Mouse (Mus musculus) adipocyte (in vitro differentiated cells): ENCODE measurements around the gene Olfr801.

ENCODE experiments used
- DNase-seq: peaks from one replicate; pipeline ENCODE4 v3.0.0-alpha.2; 2016; ENCODE audit warnings: low spot score

The Olfr801 gene

GRCm38 (mm10) chr10:129673765-129674164 is at the start of gene Olfr801:
Gene Olfr801 (minus strand): TSS chr10:129673865.
- DNase-seq: no peak

GRCm38 (mm10) chr10:129702910-129703309 is 29.2 kb upstream of the Olfr801 start, which contains the start of gene Olfr804:
Gene Olfr804 (plus strand): TSS chr10:129703210.
- no peak for DNase-seq

- no peak for DNase-seq
Observed at GRCm38 (mm10) chr10:129694186-129694585, 20.5 kb upstream of the Olfr801 start, which contains the start of gene Olfr803. Gene Olfr803 (minus strand): TSS chr10:129694286.

GRCm38 (mm10) chr10:129688069-129688468 is 14.4 kb upstream of the Olfr801 start, which contains the start of gene Olfr802:
Gene Olfr802 (minus strand): TSS chr10:129688169.
- no peak for DNase-seq

GRCm38 (mm10) chr10:129657394-129657793 is 16.3 kb downstream of the Olfr801 start, which contains the start of gene Olfr800:
Gene Olfr800 (plus strand): TSS chr10:129657694.
- no peak for DNase-seq

GRCm38 (mm10) chr10:129651763-129652162 is 21.9 kb downstream of the Olfr801 start:
- DNase-seq: no peak

GRCm38 (mm10) chr10:129637184-129637583 is 36.5 kb downstream of the Olfr801 start, which contains the start of gene Olfr799:
Gene Olfr799 (plus strand): TSS chr10:129637484.
- no peak for DNase-seq

GRCm38 (mm10) chr10:129627834-129628233 is 45.8 kb downstream of the Olfr801 start, which contains the start of gene Olfr798:
Gene Olfr798 (minus strand): TSS chr10:129627934.
- DNase-seq: no peak

GRCm38 (mm10) chr10:129623251-129623650 is 50.4 kb downstream of the Olfr801 start:
- DNase-seq: no peak

- no peak for DNase-seq
Observed at GRCm38 (mm10) chr10:129621724-129622123, 51.9 kb downstream of the Olfr801 start.
